Mouse (Mus musculus) cerebellum, adult 2 months (tissue): ENCODE measurements around the gene Trim13.

ENCODE experiments used
- CTCF ChIP-seq: fragments of 200-500 bp; IDR thresholded peaks from 2 replicates; pipeline ENCODE4 v1.5.1; 2011; ENCODE audit warnings: low read depth, mild to moderate bottlenecking, control low read depth, low read length, moderate library complexity, borderline replicate concordance; ENCODE audit not compliant: insufficient read depth
- POLR2A ChIP-seq: fragments of 200-500 bp; IDR thresholded peaks from 2 replicates; pipeline ENCODE4 v1.6.1; 2011; ENCODE audit warnings: low read length, control low read depth, borderline replicate concordance; ENCODE audit not compliant: insufficient read depth

- no peak for TF ChIP-seq POLR2A
- TF ChIP-seq CTCF: no peak
Measured at GRCm38 (mm10) chr14:61611766-61612165, 13.7 kb downstream of the Trim13 start.
